Comparison of ENCODE assay signal across 8 mouse cellular contexts in genomic region chr10:79918231-79919078, GRCm38 (mm10). TPM values are rescaled to one million over a fixed set of nuclear protein-coding genes. Genes with fewer than 3 reads are reported as not detected.
DNase-seq lines count a peak whose midpoint lies in the region; ATAC-seq and TF ChIP-seq lines count a peak whose summit lies in the region.

No protein-coding gene starts in this region.

- 20% methylated on average over 35 of the region's 35 CpGs for WGBS in liver, postnatal 0 days (ENCODE audit: insufficient replicate concordance)

- 0 out of 2 replicates have a peak, but pooled peaks cover 6% of the 10 kb centered on the region for H3K9me3 ChIP-seq in megakaryocyte, embryonic 14.5 days
- H3K9me3 ChIP-seq in liver, postnatal 0 days (ENCODE audit: low read length) = no peaks in the 10 kb centered on the region

- H3K4me3 ChIP-seq in megakaryocyte, embryonic 14.5 days (replicated peaks) = peak overlapping the region; percentile 80
- H3K4me3 ChIP-seq in liver, postnatal 0 days (ENCODE audit: low read depth, low read length) = no peak overlapping the region

- TF ChIP-seq EP300 in liver, postnatal 0 days (IDR thresholded peaks at IDR 0.05; ENCODE audit: low read depth) = no peak

- H3K4me1 ChIP-seq in megakaryocyte, embryonic 14.5 days = peaks cover 87% of the 10 kb centered on the region
- peaks cover 62% of the 10 kb centered on the region for H3K4me1 ChIP-seq in liver, postnatal 0 days (ENCODE audit: insufficient read depth)

- no peak for ATAC-seq in megakaryocyte, adult 5-6 weeks (ENCODE audit: poor library complexity, severe bottlenecking)
- no peak for ATAC-seq in liver, postnatal 0 days

- peak overlapping the region; percentile 6; the same call in 1 of the 2 replicates for H3K9ac ChIP-seq in liver, postnatal 0 days (replicated peaks)

- H3K4me2 ChIP-seq in liver, postnatal 0 days (ENCODE audit: low read depth, low read length) = peak overlapping the region; percentile 27; the same call in 1 of the 2 replicates

- no peak overlapping the region for H3K27ac ChIP-seq in liver, postnatal 0 days (ENCODE audit: low read depth)

- peaks cover 30% of the 10 kb centered on the region for H3K36me3 ChIP-seq in megakaryocyte, embryonic 14.5 days (replicated peaks; ENCODE audit: low read length)
- H3K36me3 ChIP-seq in liver, postnatal 0 days (replicated peaks; ENCODE audit: insufficient read depth, low read length) = no peaks in the 10 kb centered on the region

- H3K27me3 ChIP-seq in megakaryocyte, embryonic 14.5 days (replicated peaks) = peaks cover 19% of the 10 kb centered on the region
- H3K27me3 ChIP-seq in liver, postnatal 0 days (ENCODE audit: insufficient read depth, low read length) = peaks cover 56% of the 10 kb centered on the region

- no peak for TF ChIP-seq CTCF in liver, postnatal 0 days (IDR thresholded peaks at IDR 0.05; ENCODE audit: low read depth)

- peak; percentile 52 for DNase-seq in cerebellum, adult 11 months
- no peak for DNase-seq in cerebellum, postnatal 36 days
- no peak for DNase-seq in liver, postnatal 0 days
- no peak for DNase-seq in spleen, adult 12 weeks (ENCODE audit: low spot score)
- DNase-seq in spleen, postnatal 14 days (ENCODE audit: low spot score in 2 of 2) = no peak
- no peak for DNase-seq in thymus, postnatal 25 days

RNA-seq across cellular contexts. Expression of gene Kiss1r, which starts 1.7 kb away (rescaled TPM):
- 2.7 and 4.5 TPM in 2 replicates for polyA plus RNA-seq in megakaryocyte, embryonic 14.5 days (2012; ENCODE audit: insufficient read depth, low replicate concordance)
- total RNA-seq in megakaryocyte, adult 5-6 weeks (2015) = 0.18 and 0.29 TPM in 2 replicates
- 0.26 and 0.77 TPM in 2 replicates for total RNA-seq in megakaryocyte, adult 5-6 weeks (2017)
- 0.18 and 0.34 TPM in 2 replicates for polyA plus RNA-seq in liver, postnatal 0 days (2015; fragmentation: Nextera tagmentation; extraction: Ambion mirVana)

RNA-seq across cellular contexts. Expression of gene R3hdm4, which starts 2.6 kb away (rescaled TPM):
- polyA plus RNA-seq in megakaryocyte, embryonic 14.5 days (2012; ENCODE audit: insufficient read depth, low replicate concordance) = 418 and 597 TPM in 2 replicates
- total RNA-seq in megakaryocyte, adult 5-6 weeks (2015) = 118 and 121 TPM in 2 replicates
- 92.1 and 134 TPM in 2 replicates for total RNA-seq in megakaryocyte, adult 5-6 weeks (2017)
- polyA plus RNA-seq in liver, postnatal 0 days (2015; fragmentation: Nextera tagmentation; extraction: Ambion mirVana) = 47.3 and 51.7 TPM in 2 replicates

RNA-seq across cellular contexts. Expression of gene Gm26602, which starts 7.8 kb away (rescaled TPM):
- polyA plus RNA-seq in megakaryocyte, embryonic 14.5 days (2012; ENCODE audit: insufficient read depth, low replicate concordance) = not detected in 2 replicates
- total RNA-seq in megakaryocyte, adult 5-6 weeks (2015) = not detected in 2 replicates
- total RNA-seq in megakaryocyte, adult 5-6 weeks (2017) = not detected in 2 replicates
- 4.6 TPM in 1 of 2 replicates, not detected in the other for polyA plus RNA-seq in liver, postnatal 0 days (2015; fragmentation: Nextera tagmentation; extraction: Ambion mirVana)

RNA-seq across cellular contexts. Expression of gene Arid3a, which starts 8.4 kb away (rescaled TPM):
- 89.7 and 142 TPM in 2 replicates for polyA plus RNA-seq in megakaryocyte, embryonic 14.5 days (2012; ENCODE audit: insufficient read depth, low replicate concordance)
- total RNA-seq in megakaryocyte, adult 5-6 weeks (2015) = 36.7 and 38.7 TPM in 2 replicates
- 59.2 and 67.8 TPM in 2 replicates for total RNA-seq in megakaryocyte, adult 5-6 weeks (2017)
- polyA plus RNA-seq in liver, postnatal 0 days (2015; fragmentation: Nextera tagmentation; extraction: Ambion mirVana) = 4.5 and 5.5 TPM in 2 replicates

RNA-seq across cellular contexts. Expression of gene Med16, which starts 9.7 kb away (rescaled TPM):
- polyA plus RNA-seq in megakaryocyte, embryonic 14.5 days (2012; ENCODE audit: insufficient read depth, low replicate concordance) = 32.2 and 85.7 TPM in 2 replicates
- 12.0 and 13.6 TPM in 2 replicates for total RNA-seq in megakaryocyte, adult 5-6 weeks (2015)
- 17.5 and 18.0 TPM in 2 replicates for total RNA-seq in megakaryocyte, adult 5-6 weeks (2017)
- 13.5 and 14.3 TPM in 2 replicates for polyA plus RNA-seq in liver, postnatal 0 days (2015; fragmentation: Nextera tagmentation; extraction: Ambion mirVana)
